Mouse (Mus musculus): ENCODE results near the gene Cpsf6. TPM values are rescaled to one million over a fixed set of nuclear protein-coding genes. Genes with fewer than 3 reads are reported as not detected.

The Cpsf6 gene
- polyA plus RNA-seq, 1 experiment = 64.9 TPM

DNA sequence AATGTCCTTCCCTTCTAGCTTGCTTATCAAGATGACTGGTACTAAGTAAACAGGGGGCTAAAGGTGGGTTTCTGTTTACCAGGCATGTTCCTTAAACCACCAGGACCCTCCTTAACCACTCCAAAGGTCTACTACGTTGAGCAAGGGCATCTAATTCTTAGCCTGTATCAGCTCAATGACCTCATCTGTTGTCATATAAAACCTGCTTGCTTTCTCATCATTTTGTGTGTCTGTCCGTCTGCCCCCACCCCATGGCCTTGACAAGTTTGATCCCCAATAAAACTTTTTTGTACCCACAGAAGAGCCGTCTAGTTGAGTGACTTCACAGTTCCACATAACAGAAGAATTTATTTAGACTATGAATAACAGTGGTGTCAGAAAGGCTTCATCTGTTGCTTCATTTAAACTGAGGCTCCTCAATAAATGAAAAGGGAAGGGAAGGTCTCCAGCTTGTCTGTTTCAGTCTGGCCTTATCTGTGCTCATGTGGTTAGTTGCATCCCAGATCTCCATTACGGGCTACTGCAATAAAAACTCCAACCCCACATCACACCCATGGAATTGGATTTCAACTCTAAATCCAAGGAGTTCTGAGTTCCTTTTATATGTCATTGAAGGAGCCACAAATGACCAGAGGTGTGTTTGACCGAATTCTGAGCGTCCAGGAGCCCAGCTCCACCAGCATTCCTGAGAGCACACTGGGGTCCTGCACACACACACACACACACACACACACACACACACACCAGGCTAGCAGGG is 25.9 kb upstream of the Cpsf6 start:
- H3K4me3 ChIP-seq (replicated peaks; ENCODE audit: control insufficient read depth, low read depth, low read length) = no peak overlapping the region
- H3K4me1 ChIP-seq (ENCODE audit: control insufficient read depth, insufficient read depth, low read length) = no peaks in the 10 kb centered on the region
- H3K27ac ChIP-seq (ENCODE audit: control insufficient read depth, insufficient read depth, low read depth, low read length, poor library complexity) = no peak overlapping the region
- 75% methylated on average over 6 of the region's 6 CpGs for WGBS
- TF ChIP-seq CTCF (IDR thresholded peaks at IDR 0.05; ENCODE audit: control insufficient read depth, insufficient read depth, low read length) = no peak
- no peak for TF ChIP-seq POLR2A (IDR thresholded peaks at IDR 0.05; ENCODE audit: borderline replicate concordance, control insufficient read depth, low read depth, low read length)

DNA sequence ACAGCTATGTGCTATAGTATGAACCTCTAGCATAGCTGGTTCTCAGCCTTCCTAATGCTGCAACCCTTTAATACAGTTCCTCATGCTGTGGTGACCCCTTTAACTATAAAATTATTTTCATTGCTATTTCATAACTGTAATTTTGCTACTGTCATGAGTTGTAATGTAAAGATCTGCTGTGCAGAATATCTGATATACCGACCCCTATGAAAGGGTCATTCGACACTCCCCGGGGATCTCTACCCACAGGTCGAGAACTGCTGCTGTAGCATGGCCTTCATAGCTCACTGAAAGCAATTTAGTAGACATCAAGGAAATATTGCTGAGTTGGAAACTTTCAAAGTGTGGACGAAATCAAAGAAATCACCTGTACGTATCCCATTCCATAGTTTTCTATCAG is 24.6 kb upstream of the Cpsf6 start:
- no peak overlapping the region for H3K27ac ChIP-seq (ENCODE audit: control insufficient read depth, insufficient read depth, low read depth, low read length, poor library complexity)
- H3K4me1 ChIP-seq (ENCODE audit: control insufficient read depth, insufficient read depth, low read length) = no peaks in the 10 kb centered on the region
- 83% methylated on average over 6 of the region's 6 CpGs for WGBS
- TF ChIP-seq CTCF (IDR thresholded peaks at IDR 0.05; ENCODE audit: control insufficient read depth, insufficient read depth, low read length) = no peak
- no peak for TF ChIP-seq POLR2A (IDR thresholded peaks at IDR 0.05; ENCODE audit: borderline replicate concordance, control insufficient read depth, low read depth, low read length)
- H3K4me3 ChIP-seq (replicated peaks; ENCODE audit: control insufficient read depth, low read depth, low read length) = no peak overlapping the region

DNA sequence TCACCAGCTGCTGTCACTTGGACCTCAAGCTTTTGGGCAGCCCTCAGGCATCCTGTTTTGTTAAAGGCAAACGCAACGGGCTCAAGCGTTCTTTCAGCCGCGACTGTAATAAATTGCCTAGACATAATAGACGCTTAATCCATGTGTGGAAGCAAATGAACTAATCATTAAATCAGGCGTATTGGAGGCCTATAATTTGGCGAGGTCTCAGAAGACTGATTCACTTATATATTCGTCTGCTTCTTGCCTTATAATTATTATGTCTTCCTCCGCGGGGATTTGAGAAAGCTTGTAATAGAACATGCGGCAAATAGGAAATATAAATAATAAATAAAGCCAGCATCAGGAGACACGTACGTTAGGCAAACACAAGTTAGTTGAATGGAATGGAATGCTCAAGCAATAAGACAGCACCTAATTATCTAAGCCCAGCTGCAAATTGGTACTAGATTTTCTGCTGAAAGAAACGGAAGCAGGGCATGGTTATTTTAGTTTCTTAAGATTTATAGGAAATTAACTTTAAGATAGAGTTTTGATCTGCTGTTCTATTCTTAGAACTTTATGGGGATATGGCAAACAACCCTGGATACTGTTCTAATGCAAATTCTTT is 23.6 kb upstream of the Cpsf6 start:
- H3K4me3 ChIP-seq (replicated peaks; ENCODE audit: control insufficient read depth, low read depth, low read length) = no peak overlapping the region
- TF ChIP-seq POLR2A (IDR thresholded peaks at IDR 0.05; ENCODE audit: borderline replicate concordance, control insufficient read depth, low read depth, low read length) (no peak), CTCF (IDR thresholded peaks at IDR 0.05; ENCODE audit: control insufficient read depth, insufficient read depth, low read length) (no peak)
- H3K4me1 ChIP-seq (ENCODE audit: control insufficient read depth, insufficient read depth, low read length) = no peaks in the 10 kb centered on the region
- WGBS = 89% methylated on average over 15 of the region's 15 CpGs
- H3K27ac ChIP-seq (ENCODE audit: control insufficient read depth, insufficient read depth, low read depth, low read length, poor library complexity) = no peak overlapping the region

DNA sequence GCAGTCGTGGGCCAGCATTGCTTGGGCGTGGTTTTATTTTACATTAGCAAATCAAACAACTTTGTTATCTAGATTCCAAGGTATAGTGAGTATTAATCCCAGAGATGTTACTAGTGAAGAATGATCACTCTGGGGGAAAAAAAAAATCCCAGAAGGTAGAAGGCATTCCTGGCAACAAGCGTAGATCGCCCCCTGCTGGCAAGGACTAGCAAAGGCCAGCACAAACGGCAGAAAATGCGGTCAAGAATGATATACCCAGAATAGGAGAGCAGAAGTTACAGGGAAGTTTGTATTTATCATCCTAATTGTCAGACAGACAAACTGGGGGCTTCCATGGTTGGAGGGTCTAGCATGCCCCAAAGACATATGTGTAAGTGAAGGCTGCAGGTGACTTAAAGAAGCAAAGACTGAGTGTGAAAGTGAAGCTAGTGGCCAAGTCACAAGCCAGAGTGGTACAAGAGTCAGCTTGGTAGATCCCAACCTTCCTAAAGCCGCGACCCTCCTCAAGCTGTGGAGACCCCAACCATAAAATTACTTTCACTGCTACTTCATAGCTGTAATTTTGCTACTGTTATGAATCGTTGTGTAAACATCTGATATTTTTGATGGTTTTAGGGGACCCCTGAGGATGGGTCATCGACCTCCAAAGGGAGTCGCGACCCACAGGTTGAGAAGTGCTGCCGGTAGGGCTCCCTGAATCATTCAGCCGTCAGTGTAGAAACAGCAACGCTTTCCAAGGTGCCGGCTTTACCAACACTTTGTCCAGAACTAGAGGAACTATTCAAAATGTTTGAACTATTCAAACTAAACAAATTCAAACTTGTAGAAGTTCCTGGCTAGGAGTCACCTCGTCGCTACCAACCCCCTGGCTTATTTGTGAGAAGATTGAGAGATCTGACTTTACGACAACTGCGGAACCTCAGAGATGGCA is 22.9 kb upstream of the Cpsf6 start:
- no peak overlapping the region for H3K27ac ChIP-seq (ENCODE audit: control insufficient read depth, insufficient read depth, low read depth, low read length, poor library complexity)
- TF ChIP-seq POLR2A (IDR thresholded peaks at IDR 0.05; ENCODE audit: borderline replicate concordance, control insufficient read depth, low read depth, low read length) (no peak), CTCF (IDR thresholded peaks at IDR 0.05; ENCODE audit: control insufficient read depth, insufficient read depth, low read length) (peak; percentile 74)
- no peak overlapping the region for H3K4me3 ChIP-seq (replicated peaks; ENCODE audit: control insufficient read depth, low read depth, low read length)
- peaks cover 4% of the 10 kb centered on the region; the same call in 1 of the 2 replicates for H3K4me1 ChIP-seq (ENCODE audit: control insufficient read depth, insufficient read depth, low read length)
- 79% methylated on average over 20 of the region's 20 CpGs for WGBS

DNA sequence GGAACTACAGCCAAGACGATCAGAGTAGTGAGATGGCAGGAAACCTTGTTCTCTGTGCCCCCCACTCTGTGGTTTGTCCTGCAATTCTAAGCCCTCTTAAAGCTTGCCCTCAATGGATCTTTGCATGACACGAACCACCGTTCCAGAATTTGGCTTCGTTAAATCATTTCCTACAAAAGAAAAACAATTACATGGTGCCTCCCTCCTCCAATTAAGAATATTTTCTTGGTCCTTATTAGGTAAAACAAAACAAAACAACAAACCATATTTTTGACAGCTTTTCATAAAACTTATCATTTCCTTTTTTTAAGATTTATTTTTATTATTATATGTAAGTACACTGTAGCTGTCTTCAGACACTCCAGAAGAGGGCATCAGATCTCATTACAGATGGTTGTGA is 21.5 kb upstream of the Cpsf6 start:
- Histone ChIP-seq H3K27ac (ENCODE audit: control insufficient read depth, insufficient read depth, low read depth, low read length, poor library complexity) (no peak overlapping the region), H3K4me3 (replicated peaks; ENCODE audit: control insufficient read depth, low read depth, low read length) (no peak overlapping the region), H3K4me1 (ENCODE audit: control insufficient read depth, insufficient read depth, low read length) (peaks cover 6% of the 10 kb centered on the region; the same call in 1 of the 2 replicates)
- WGBS = 72% methylated on average over 4 of the region's 4 CpGs
- no peak for TF ChIP-seq CTCF (IDR thresholded peaks at IDR 0.05; ENCODE audit: control insufficient read depth, insufficient read depth, low read length)
- TF ChIP-seq POLR2A (IDR thresholded peaks at IDR 0.05; ENCODE audit: borderline replicate concordance, control insufficient read depth, low read depth, low read length) = no peak

DNA sequence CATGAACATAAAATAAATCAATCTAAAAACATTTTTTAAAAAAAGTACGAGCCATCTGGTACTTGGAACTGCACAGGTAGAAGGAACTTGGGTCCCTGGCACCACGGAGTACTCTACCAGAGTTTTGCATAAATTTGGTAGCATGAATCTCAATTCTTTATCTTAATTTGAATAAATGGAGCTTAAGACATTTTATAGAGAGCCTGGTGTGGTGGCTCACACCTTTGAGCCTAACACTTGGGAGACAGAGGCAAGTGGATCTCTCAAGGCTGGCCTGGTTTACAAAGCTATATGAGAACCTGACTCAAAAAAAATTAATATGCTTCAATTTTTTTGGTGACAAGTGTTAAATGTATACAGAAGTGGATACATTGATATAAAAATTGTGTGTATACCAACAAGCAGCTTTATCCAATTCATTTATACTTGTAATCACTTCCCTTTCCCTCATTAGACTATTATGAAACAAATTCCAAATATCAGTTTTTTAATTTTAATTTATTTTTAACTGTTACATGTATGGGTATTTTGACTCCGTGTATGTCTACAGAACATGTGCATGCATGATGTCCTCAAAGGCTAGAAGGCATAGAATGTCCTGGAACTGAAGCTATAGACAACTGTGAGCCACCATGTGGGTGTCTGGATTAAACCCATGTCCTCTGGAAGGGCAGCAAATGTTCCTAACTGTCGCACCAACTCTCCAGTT is 20.6 kb upstream of the Cpsf6 start:
- peaks cover 6% of the 10 kb centered on the region; the same call in 1 of the 2 replicates for H3K4me1 ChIP-seq (ENCODE audit: control insufficient read depth, insufficient read depth, low read length)
- 75% methylated on average over 4 of the region's 4 CpGs for WGBS
- H3K27ac ChIP-seq (ENCODE audit: control insufficient read depth, insufficient read depth, low read depth, low read length, poor library complexity) = no peak overlapping the region
- H3K4me3 ChIP-seq (replicated peaks; ENCODE audit: control insufficient read depth, low read depth, low read length) = no peak overlapping the region
- TF ChIP-seq CTCF (IDR thresholded peaks at IDR 0.05; ENCODE audit: control insufficient read depth, insufficient read depth, low read length) = no peak
- no peak for TF ChIP-seq POLR2A (IDR thresholded peaks at IDR 0.05; ENCODE audit: borderline replicate concordance, control insufficient read depth, low read depth, low read length)

DNA sequence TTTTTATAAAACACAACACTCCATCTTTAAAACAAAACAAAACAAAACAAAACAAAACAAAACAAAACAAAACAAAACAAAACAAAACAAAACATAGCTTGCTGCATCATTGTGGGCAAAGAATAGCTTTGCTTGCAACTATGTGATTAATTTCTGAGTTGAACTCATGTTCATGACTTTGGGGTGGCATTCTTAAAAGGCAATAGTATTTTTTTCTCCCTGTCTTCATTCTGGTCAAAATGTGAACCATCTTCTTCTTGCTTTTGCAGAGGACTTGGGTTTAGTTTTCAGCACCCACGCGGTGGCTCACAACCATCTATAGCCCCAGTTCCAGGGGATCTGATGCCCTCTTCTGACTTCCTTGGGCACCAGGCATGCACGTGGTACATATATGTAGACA is 20.0 kb upstream of the Cpsf6 start:
- WGBS = 86% methylated on average over 3 of the region's 3 CpGs
- no peak overlapping the region for H3K27ac ChIP-seq (ENCODE audit: control insufficient read depth, insufficient read depth, low read depth, low read length, poor library complexity)
- no peak overlapping the region for H3K4me3 ChIP-seq (replicated peaks; ENCODE audit: control insufficient read depth, low read depth, low read length)
- TF ChIP-seq POLR2A (IDR thresholded peaks at IDR 0.05; ENCODE audit: borderline replicate concordance, control insufficient read depth, low read depth, low read length) = no peak
- H3K4me1 ChIP-seq (ENCODE audit: control insufficient read depth, insufficient read depth, low read length) = peaks cover 6% of the 10 kb centered on the region; the same call in 1 of the 2 replicates
